Mouse (Mus musculus) heart, embryonic 16.5 days (tissue): ENCODE results near the gene Atcay. TPM values are rescaled to one million over a fixed set of nuclear protein-coding genes. Genes with fewer than 3 reads are reported as not detected.

Experiments
- ATAC-seq: fragments of 200-750 bp; cut with Nextera tagmentation; replicated peaks from 2 replicates; pipeline ENCODE4 v1.8.0; 2017; ENCODE audit warnings: moderate number of reproducible peaks; ENCODE audit not compliant: insufficient read depth, low FRiP score; ENCODE audit errors: extremely low read depth
- H3K27ac ChIP-seq: fragments of 300-500 bp; sonication (generic); 2 replicates; pipeline ENCODE4 v1.5.1; 2014; ENCODE audit warnings: mild to moderate bottlenecking, low read length, control low read depth, moderate library complexity
- H3K27me3 ChIP-seq: fragments of 300-500 bp; sonication (generic); 2 replicates; pipeline ENCODE4 v1.6.1; 2014; ENCODE audit warnings: low read length, mixed read lengths; ENCODE audit not compliant: control insufficient read depth, insufficient read depth
- H3K36me3 ChIP-seq: fragments of 300-500 bp; sonication (generic); 2 replicates; pipeline ENCODE4 v1.6.1; 2014; ENCODE audit not compliant: control insufficient read depth, insufficient read depth
- H3K4me1 ChIP-seq: fragments of 300-500 bp; sonication (generic); 2 replicates; pipeline ENCODE4 v1.6.1; 2014; ENCODE audit warnings: low read length, mixed read lengths; ENCODE audit not compliant: control insufficient read depth, insufficient read depth
- H3K4me2 ChIP-seq: fragments of 300-500 bp; sonication (generic); 2 replicates; pipeline ENCODE4 v1.6.1; 2014; ENCODE audit warnings: low read depth, mild to moderate bottlenecking, control low read depth, low read length
- H3K4me3 ChIP-seq: fragments of 300-500 bp; sonication (generic); 2 replicates; pipeline ENCODE4 v1.5.1; 2014; ENCODE audit warnings: mild to moderate bottlenecking, control low read depth, low read length
- H3K9ac ChIP-seq: fragments of 300-500 bp; sonication (generic); 2 replicates; pipeline ENCODE4 v1.6.1; 2014; ENCODE audit warnings: low read length, control low read depth
- H3K9me3 ChIP-seq: fragments of 300-500 bp; sonication (generic); replicated peaks from 2 replicates; pipeline ENCODE4 v1.6.1; 2016; ENCODE audit warnings: low read length; ENCODE audit not compliant: control insufficient read depth
- WGBS: fragments of 180-500 bp; shearing (Covaris S2); extraction: QIAGEN DNeasy Blood & Tissue Kit; methylation state at CpG from one replicate; pipeline ENCODE4 v1.1.7; 2014; 5-methylcytosine and 5-hydroxymethylcytosine counted together
- polyA plus RNA-seq: library from polyadenylated mRNA; unstranded; fragments of >200 nt; fragmentation: Nextera tagmentation; extraction: Ambion mirVana; gene quantifications from 2 replicates; pipeline ENCODE4 v1.2.1, GENCODE M21; 2015

The Atcay gene
- polyA plus RNA-seq, 1 experiment from 2014 or later: 0.33 TPM

DNA sequence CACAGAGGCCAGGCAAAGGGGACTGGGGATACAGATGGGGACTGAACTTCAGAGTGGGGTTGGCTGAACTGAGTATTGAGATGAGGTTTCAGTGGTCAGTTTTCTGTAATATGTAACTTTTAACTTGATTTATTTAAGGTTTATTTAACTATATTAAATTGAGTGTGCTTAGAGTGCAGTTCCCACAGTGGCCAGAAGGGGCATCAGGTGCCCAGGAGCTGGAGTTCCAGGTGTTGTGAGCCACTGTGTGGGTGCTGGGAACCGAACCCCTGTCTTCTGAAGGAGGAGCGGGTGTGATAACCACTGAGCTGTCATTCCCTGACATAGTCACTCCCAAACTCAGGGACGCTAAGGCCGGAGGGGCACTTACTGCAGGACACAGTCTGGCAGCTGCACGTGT, 20.5 kb downstream of the Atcay start:
- Histone ChIP-seq H3K4me2 (no peak overlapping the region), H3K27me3 (no peaks in the 10 kb centered on the region), H3K9ac (no peak overlapping the region), H3K4me1 (no peaks in the 10 kb centered on the region), H3K4me3 (no peak overlapping the region), H3K9me3 (peaks cover 3% of the 10 kb centered on the region; the same call in 1 of the 2 replicates), H3K27ac (no peak overlapping the region), H3K36me3 (no peaks in the 10 kb centered on the region)
- WGBS: 95% methylated on average over 5 of the region's 5 CpGs
- ATAC-seq: no peak

GRCm38 (mm10) chr10:81204137-81204536, 26.5 kb downstream of the Atcay start:
- Histone ChIP-seq H3K9ac (no peak overlapping the region), H3K4me3 (no peak overlapping the region), H3K36me3 (no peaks in the 10 kb centered on the region), H3K27ac (peak overlapping the region; percentile 96), H3K4me1 (peaks cover 33% of the 10 kb centered on the region), H3K9me3 (no peaks in the 10 kb centered on the region), H3K27me3 (no peaks in the 10 kb centered on the region), H3K4me2 (no peak overlapping the region)
- WGBS: 52% methylated on average over 4 of the region's 4 CpGs
- no peak for ATAC-seq

DNA sequence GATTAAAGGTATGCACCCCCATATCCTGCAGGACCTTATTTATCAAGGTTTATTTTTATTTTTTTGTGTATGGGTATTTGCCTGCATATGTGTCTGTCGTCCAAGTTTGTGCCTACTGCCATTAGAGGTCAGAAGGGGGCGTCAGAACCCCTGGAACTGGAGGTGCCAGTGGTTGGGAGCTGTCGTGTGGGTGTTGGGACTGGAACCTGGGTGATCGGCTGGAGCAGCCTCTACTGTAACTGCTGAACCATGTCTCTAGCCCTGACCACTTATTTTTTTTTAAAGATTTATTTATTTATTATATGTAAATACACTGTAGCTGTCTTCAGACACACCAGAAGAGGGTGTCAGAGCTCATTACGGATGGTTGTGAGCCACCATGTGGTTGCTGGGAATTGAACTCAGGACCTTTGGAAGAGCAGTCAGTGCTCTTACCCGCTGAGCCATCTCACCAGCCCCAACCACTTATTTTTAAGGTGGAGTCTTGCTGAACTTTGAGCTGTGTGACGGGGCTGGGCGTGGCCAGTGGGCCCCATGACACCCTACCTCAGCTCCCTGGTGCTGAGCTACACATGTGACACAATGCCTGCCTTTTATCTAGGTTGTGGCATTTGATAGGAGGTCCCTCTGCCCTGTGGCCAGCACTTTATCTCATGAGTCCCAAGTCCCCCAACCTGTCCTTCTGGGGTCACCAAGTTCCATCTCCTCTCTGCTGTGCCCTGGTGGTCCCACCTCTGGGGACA, 27.5 kb downstream of the Atcay start:
- Histone ChIP-seq H3K36me3 (no peaks in the 10 kb centered on the region), H3K4me1 (peaks cover 39% of the 10 kb centered on the region), H3K27ac (peak overlapping the region; percentile 96), H3K9me3 (no peaks in the 10 kb centered on the region), H3K9ac (no peak overlapping the region; the same call in 1 of the 2 replicates), H3K4me2 (no peak overlapping the region), H3K4me3 (no peak overlapping the region), H3K27me3 (no peaks in the 10 kb centered on the region)
- ATAC-seq: no peak
- 55% methylated on average over 8 of the region's 8 CpGs for WGBS

DNA sequence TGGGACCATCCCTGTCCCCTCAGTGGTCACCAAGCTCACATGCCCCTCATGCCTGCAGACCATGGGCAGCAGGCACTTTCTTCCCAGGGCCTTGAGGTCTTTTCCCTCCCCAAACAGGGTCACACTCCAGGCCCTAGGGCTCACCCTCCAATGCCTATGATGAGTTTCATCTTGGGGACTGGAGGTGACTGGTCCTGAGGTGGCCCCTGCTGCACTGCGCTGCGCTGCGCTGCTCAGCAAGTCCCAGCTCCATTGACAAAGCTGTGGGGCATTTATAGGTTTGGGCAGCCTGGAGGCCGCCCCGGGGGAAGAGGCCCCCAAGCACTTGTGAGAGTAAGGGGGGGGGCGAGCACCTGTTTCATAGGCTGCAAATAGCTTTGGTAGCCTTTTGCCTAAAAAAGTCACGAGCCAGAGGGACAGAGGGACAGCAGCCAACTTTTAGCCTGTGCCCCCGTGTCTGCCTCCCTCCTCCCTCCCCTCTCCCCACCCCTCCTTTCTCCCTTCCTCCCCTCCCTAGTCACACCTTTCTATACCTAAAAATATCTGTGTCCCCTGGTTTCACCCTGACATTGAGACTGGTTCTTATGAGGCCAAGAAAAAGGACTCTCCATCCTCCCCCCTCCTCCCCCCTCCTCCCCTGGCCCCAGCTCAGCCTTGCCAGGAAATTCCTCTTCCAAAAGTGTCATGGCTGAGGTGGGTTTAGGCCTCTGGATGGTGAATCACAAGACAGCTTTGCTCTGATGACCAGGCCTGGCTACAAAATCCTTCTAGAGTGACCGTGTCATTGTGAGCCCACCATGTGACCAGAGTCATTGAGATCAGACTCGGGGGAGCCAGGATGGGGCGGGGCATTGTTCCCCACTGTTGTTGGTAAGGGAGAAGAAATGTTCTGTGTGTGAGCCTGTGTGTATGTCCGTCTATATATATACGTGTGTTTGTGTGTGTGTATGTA, 28.6 kb downstream of the Atcay start, which contains the start of gene Nmrk2:
Gene Nmrk2 (minus strand): TSS at position 245 of the 952 bp plus-strand sequence.
- peak; percentile 63 for ATAC-seq
- H3K4me3 ChIP-seq: peak within 1 kb of the TSS; percentile 17
- H3K4me2 ChIP-seq: peak within 1 kb of the TSS; percentile 55
- peak within 1 kb of the TSS; percentile 75 for H3K9ac ChIP-seq
- H3K9me3 ChIP-seq: no peaks in the 10 kb centered on the region
- H3K4me1 ChIP-seq: peaks cover 42% of the 10 kb centered on the region
- WGBS: 33% methylated on average over 13 of the region's 13 CpGs
- no peaks in the 10 kb centered on the region for H3K36me3 ChIP-seq
- no peaks in the 10 kb centered on the region for H3K27me3 ChIP-seq
- H3K27ac ChIP-seq: peak within 1 kb of the TSS; percentile 96

DNA sequence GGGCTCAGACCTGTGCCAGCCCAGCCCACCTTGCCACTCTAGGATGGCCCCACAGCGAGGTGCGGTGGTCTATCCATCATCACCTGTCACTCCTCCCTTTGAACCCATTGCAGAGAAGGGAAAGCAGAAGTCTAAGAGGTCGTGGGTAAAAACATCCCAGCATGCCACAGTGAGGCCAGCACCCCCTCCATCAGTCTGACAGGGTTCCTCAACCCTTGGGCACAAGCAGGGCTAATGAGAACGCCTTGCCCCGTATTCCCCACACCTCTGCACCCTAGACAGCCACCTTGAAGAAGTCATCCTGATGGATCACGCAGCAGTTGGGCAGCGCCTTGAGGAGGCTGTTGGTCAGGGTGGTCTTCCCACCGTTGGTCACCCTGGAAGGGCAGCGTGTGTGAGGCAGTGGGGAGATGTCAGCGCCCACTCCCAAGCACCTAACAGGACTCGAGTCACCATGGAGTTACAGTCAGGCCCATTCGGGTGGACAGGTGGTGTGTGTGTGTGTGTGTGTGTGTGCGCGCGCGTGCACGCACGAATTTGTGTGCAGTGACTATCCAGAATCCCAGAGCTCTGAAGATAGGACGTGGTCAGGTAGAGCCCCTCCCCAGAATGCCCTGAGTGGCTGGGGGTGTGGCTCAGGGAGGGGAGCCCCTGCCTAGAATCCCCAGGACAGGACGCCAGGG, 29.9 kb downstream of the Atcay start:
- Histone ChIP-seq H3K27ac (peak overlapping the region; percentile 96), H3K4me2 (peak overlapping the region; percentile 55; the same call in 1 of the 2 replicates)
- WGBS: 57% methylated on average over 20 of the region's 20 CpGs

GRCm38 (mm10) chr10:81200141-81200540, 30.5 kb downstream of the Atcay start:
- ATAC-seq: no peak
- Histone ChIP-seq H3K27ac (peak overlapping the region; percentile 96), H3K27me3 (0 out of 2 replicates have a peak, but pooled peaks cover 5% of the 10 kb centered on the region), H3K4me3 (no peak overlapping the region), H3K9me3 (no peaks in the 10 kb centered on the region), H3K9ac (peak overlapping the region; percentile 75), H3K36me3 (no peaks in the 10 kb centered on the region), H3K4me2 (peak overlapping the region; percentile 7; the same call in 1 of the 2 replicates), H3K4me1 (peaks cover 42% of the 10 kb centered on the region)
- 69% methylated on average over 13 of the region's 13 CpGs for WGBS

More for the DNA sequence above, 29.9 kb downstream of the Atcay start:
- Histone ChIP-seq H3K36me3 (no peaks in the 10 kb centered on the region), H3K9me3 (no peaks in the 10 kb centered on the region), H3K9ac (peak overlapping the region; percentile 75), H3K4me1 (peaks cover 42% of the 10 kb centered on the region), H3K27me3 (0 out of 2 replicates have a peak, but pooled peaks cover under 1% of the 10 kb centered on the region), H3K4me3 (no peak overlapping the region)
- no peak for ATAC-seq

DNA sequence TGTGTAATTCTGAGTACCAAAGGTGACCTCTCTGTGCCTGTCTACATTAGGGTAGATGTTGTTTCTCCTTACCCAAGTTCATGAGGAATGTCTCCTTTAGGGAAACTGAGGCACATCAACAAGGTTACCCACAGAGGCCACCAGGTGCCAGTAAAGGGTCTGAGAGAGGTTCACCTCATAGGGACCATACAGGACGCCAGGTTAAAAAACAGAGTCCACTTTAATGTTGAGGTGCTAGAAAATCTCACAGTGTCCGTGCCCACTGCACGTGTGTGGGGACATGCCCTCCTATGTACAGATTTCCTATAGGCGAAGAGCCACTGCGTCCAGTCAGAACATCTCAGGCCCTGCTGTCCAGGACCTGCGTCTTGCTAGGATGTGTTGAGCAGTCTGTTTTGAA, 31.6 kb downstream of the Atcay start:
- Histone ChIP-seq H3K27me3 (0 out of 2 replicates have a peak, but pooled peaks cover 7% of the 10 kb centered on the region), H3K9me3 (no peaks in the 10 kb centered on the region), H3K4me1 (peaks cover 44% of the 10 kb centered on the region), H3K9ac (peak overlapping the region; percentile 75), H3K4me3 (no peak overlapping the region), H3K36me3 (no peaks in the 10 kb centered on the region), H3K4me2 (peak overlapping the region; percentile 7; the same call in 1 of the 2 replicates), H3K27ac (peak overlapping the region; percentile 96)
- 78% methylated on average over 6 of the region's 6 CpGs for WGBS
- no peak for ATAC-seq

- Histone ChIP-seq H3K9ac (peak overlapping the region; percentile 86), H3K4me2 (peak overlapping the region; percentile 36; the same call in 1 of the 2 replicates), H3K27me3 (0 out of 2 replicates have a peak, but pooled peaks cover 7% of the 10 kb centered on the region), H3K36me3 (no peaks in the 10 kb centered on the region), H3K4me1 (peaks cover 42% of the 10 kb centered on the region), H3K27ac (peak overlapping the region; percentile 96), H3K4me3 (no peak overlapping the region), H3K9me3 (no peaks in the 10 kb centered on the region)
- ATAC-seq: no peak
- 2% methylated on average over 9 of the region's 9 CpGs for WGBS
Observed at GRCm38 (mm10) chr10:81198230-81198629, 32.4 kb downstream of the Atcay start.
